Mouse (Mus musculus): ENCODE data around the gene Map3k6. TPM values are rescaled to one million over a fixed set of nuclear protein-coding genes. Genes with fewer than 3 reads are reported as not detected.

Map3k6 gene
- polyA plus RNA-seq, 1 experiment from 2014 or later: 2.8 TPM

DNA sequence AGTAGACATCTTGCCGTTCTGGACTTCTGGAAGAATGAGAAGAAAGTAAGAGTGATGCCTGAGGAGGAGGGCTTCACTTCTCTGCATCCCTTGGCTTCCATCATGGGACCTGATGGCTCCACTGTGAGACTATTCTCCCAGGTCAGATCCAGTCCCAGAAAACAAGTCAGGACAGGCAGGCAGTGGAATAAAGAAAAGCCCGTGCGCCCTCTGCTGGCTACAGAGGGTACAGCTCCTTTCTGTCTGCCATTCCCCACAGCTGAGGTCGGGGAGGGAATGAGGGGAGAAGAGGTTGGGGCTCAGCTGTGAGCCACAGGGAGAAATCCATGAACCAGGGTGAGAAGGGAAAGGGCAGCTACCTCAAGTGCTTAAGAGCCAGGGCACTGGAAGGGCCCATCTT is 61.2 kb downstream of the Map3k6 start:
- Histone ChIP-seq H3K27ac (ENCODE audit: low read depth, low read length) (no peak overlapping the region), H3K4me3 (ENCODE audit: low read length) (no peak overlapping the region), H3K4me1 (ENCODE audit: control insufficient read depth, insufficient read depth, low read length) (peaks cover 4% of the 10 kb centered on the region; the same call in 1 of the 2 replicates), H3K27me3 (ENCODE audit: control insufficient read depth, insufficient read depth, low read length) (no peaks in the 10 kb centered on the region), H3K36me3 (ENCODE audit: control insufficient read depth, insufficient read depth, low read length) (peaks cover 34% of the 10 kb centered on the region), H3K9ac (ENCODE audit: low read depth, low read length) (no peak overlapping the region), H3K4me2 (replicated peaks; ENCODE audit: low read depth, low read length) (no peak overlapping the region), H3K9me3 (ENCODE audit: control insufficient read depth, low read length) (no peaks in the 10 kb centered on the region)
- ATAC-seq (ENCODE audit: low FRiP score, low TSS enrichment): no peak
- 22% methylated on average over 4 of the region's 4 CpGs for WGBS

Small RNA genes lying within 50 kb of the gene (microRNA-seq; reads per million reads assigned to microRNA genes)
- gene Mir7017: 0.84 reads per million

Other genes starting within 250 kb of the Map3k6 start
- gene Ahdc1, start 229.6 kb upstream of the Map3k6 start, polyA plus RNA-seq (2014; fragmentation: Nextera tagmentation; extraction: Ambion mirVana): 11.3 and 12.1 TPM in 2 replicates
- gene Wasf2, start 110.3 kb upstream of the Map3k6 start, polyA plus RNA-seq (2014; fragmentation: Nextera tagmentation; extraction: Ambion mirVana): 103 and 143 TPM in 2 replicates
- 6.9 and 7.6 TPM in 2 replicates for gene Cd164l2, start 28.7 kb upstream of the Map3k6 start, polyA plus RNA-seq (2014; fragmentation: Nextera tagmentation; extraction: Ambion mirVana)
- 0.53 TPM in 1 of 2 replicates, not detected in the other for gene Gpr3, start 28.3 kb upstream of the Map3k6 start, polyA plus RNA-seq (2014; fragmentation: Nextera tagmentation; extraction: Ambion mirVana)
- gene Sytl1, start 22.3 kb downstream of the Map3k6 start, polyA plus RNA-seq (2014; fragmentation: Nextera tagmentation; extraction: Ambion mirVana): 0.70 and 1.1 TPM in 2 replicates
- gene Tmem222, start 37.0 kb downstream of the Map3k6 start, polyA plus RNA-seq (2014; fragmentation: Nextera tagmentation; extraction: Ambion mirVana): 74.9 and 87.9 TPM in 2 replicates
- gene Wdtc1, start 112.7 kb downstream of the Map3k6 start, polyA plus RNA-seq (2014; fragmentation: Nextera tagmentation; extraction: Ambion mirVana): 10.0 and 16.0 TPM in 2 replicates
- 5.6 and 7.6 TPM in 2 replicates for gene Slc9a1, start 128.9 kb downstream of the Map3k6 start, polyA plus RNA-seq (2014; fragmentation: Nextera tagmentation; extraction: Ambion mirVana)
- gene Tent5b, start 239.3 kb downstream of the Map3k6 start, polyA plus RNA-seq (2014; fragmentation: Nextera tagmentation; extraction: Ambion mirVana): 0.35 and 0.94 TPM in 2 replicates